Mouse (Mus musculus) hematopoietic stem cell, adult 5-6 weeks (primary cell): Measurements from ENCODE around the gene Tmprss13. TPM values are rescaled to one million over a fixed set of nuclear protein-coding genes. Genes with fewer than 3 reads are reported as not detected.

Source experiments
- total RNA-seq: library from RNA; stranded (forward); fragments of 172-1452, 232-1000 nt; gene quantifications from 2 replicates; pipeline ENCODE4 v1.2.3, GENCODE M21; 2017

The Tmprss13 gene
- total RNA-seq, 1 experiment from 2014 or later: not detected

Other genes starting within 250 kb of the Tmprss13 start
- gene Jaml, start 239.9 kb upstream of the Tmprss13 start, total RNA-seq: 1.7 and 3.3 TPM in 2 replicates
- 0.44 TPM in 1 of 2 replicates, not detected in the other for gene Scn2b, start 201.3 kb upstream of the Tmprss13 start, total RNA-seq
- 0.25 TPM in 1 of 2 replicates, not detected in the other for gene Scn4b, start 180.7 kb upstream of the Tmprss13 start, total RNA-seq
- 1.3 and 3.6 TPM in 2 replicates for gene BC049352, start 137.1 kb upstream of the Tmprss13 start, total RNA-seq
- gene Tmprss4, start 115.0 kb upstream of the Tmprss13 start, total RNA-seq: 0.31 TPM in 1 of 2 replicates, not detected in the other
- 8.0 and 18.6 TPM in 2 replicates for gene Il10ra, start 50.0 kb upstream of the Tmprss13 start, total RNA-seq
- gene Fxyd6, start 51.1 kb downstream of the Tmprss13 start, total RNA-seq: not detected in 2 replicates
- gene Fxyd2, start 80.6 kb downstream of the Tmprss13 start, total RNA-seq: 3.1 TPM in 1 of 2 replicates, not detected in the other
- gene Dscaml1, start 107.5 kb downstream of the Tmprss13 start, total RNA-seq: not detected in 2 replicates